Mouse (Mus musculus) adrenal gland, postnatal 14 days (tissue): ENCODE measurements around the gene Dok5. TPM values are rescaled to one million over a fixed set of nuclear protein-coding genes. Genes with fewer than 3 reads are reported as not detected.
A peak's percentile ranks its signal among the peaks of the same experiment; 100 is the strongest.

Experiments used
- DNase-seq: peaks from one replicate; pipeline ENCODE4 v3.0.0; 2021; ENCODE audit warnings: mixed read lengths
- total RNA-seq: library from RNA; stranded (reverse); gene quantifications from 2 replicates; pipeline ENCODE4 v1.2.3, GENCODE M21; 2021

The Dok5 gene
- total RNA-seq, 1 experiment from 2014 or later = 0.37 TPM

GRCm38 (mm10) chr2:170738446-170738845, 6.8 kb downstream of the Dok5 start:
- DNase-seq = no peak

- no peak for DNase-seq
Measured at GRCm38 (mm10) chr2:170738891-170739290, 7.3 kb downstream of the Dok5 start.

GRCm38 (mm10) chr2:170739713-170740365, 8.2 kb downstream of the Dok5 start:
- DNase-seq = no peak

- no peak for DNase-seq
Measured at GRCm38 (mm10) chr2:170743521-170743920, 11.9 kb downstream of the Dok5 start.

GRCm38 (mm10) chr2:170748901-170749300, 17.3 kb downstream of the Dok5 start:
- DNase-seq = no peak

GRCm38 (mm10) chr2:170752191-170752850, 20.7 kb downstream of the Dok5 start:
- DNase-seq = no peak

GRCm38 (mm10) chr2:170755817-170756216, 24.2 kb downstream of the Dok5 start:
- no peak for DNase-seq

GRCm38 (mm10) chr2:170756667-170757066, 25.1 kb downstream of the Dok5 start:
- no peak for DNase-seq

- DNase-seq = peak; percentile 5
Measured at GRCm38 (mm10) chr2:170757228-170757875, 25.7 kb downstream of the Dok5 start.

- DNase-seq = peak; percentile 59
Measured at GRCm38 (mm10) chr2:170758201-170758600, 26.6 kb downstream of the Dok5 start.

- DNase-seq = no peak
Measured at GRCm38 (mm10) chr2:170764704-170765103, 33.1 kb downstream of the Dok5 start.

- DNase-seq = no peak
Measured at GRCm38 (mm10) chr2:170767243-170767642, 35.6 kb downstream of the Dok5 start.

GRCm38 (mm10) chr2:170768699-170769098, 37.1 kb downstream of the Dok5 start:
- no peak for DNase-seq

GRCm38 (mm10) chr2:170771555-170771954, 39.9 kb downstream of the Dok5 start:
- no peak for DNase-seq

GRCm38 (mm10) chr2:170772126-170772884, 40.7 kb downstream of the Dok5 start:
- no peak for DNase-seq

GRCm38 (mm10) chr2:170772885-170773270, 41.3 kb downstream of the Dok5 start:
- DNase-seq = no peak

GRCm38 (mm10) chr2:170775577-170775976, 44.0 kb downstream of the Dok5 start:
- DNase-seq = no peak

GRCm38 (mm10) chr2:170776107-170776506, 44.5 kb downstream of the Dok5 start:
- no peak for DNase-seq

GRCm38 (mm10) chr2:170777572-170777971, 46.0 kb downstream of the Dok5 start:
- DNase-seq = no peak

GRCm38 (mm10) chr2:170780010-170780750, 48.6 kb downstream of the Dok5 start:
- no peak for DNase-seq

- DNase-seq = no peak
Measured at GRCm38 (mm10) chr2:170788101-170788500, 56.5 kb downstream of the Dok5 start.
